Mouse (Mus musculus) hindbrain, embryonic 12.5 days (tissue): ENCODE results near the gene Med25. TPM values are rescaled to one million over a fixed set of nuclear protein-coding genes. Genes with fewer than 3 reads are reported as not detected.

Experiments used
- ATAC-seq: fragments of 200-750 bp; cut with Nextera tagmentation; 2 replicates; pipeline ENCODE4 v1.8.0; 2017; ENCODE audit warnings: moderate TSS enrichment; ENCODE audit not compliant: low FRiP score
- H3K27ac ChIP-seq: fragments of 300-500 bp; sonication (generic); 2 replicates; pipeline ENCODE4 v1.5.1; 2016; ENCODE audit warnings: mild to moderate bottlenecking
- H3K27me3 ChIP-seq: fragments of 300-500 bp; sonication (generic); 2 replicates; pipeline ENCODE4 v1.6.1; 2016; ENCODE audit warnings: mild to moderate bottlenecking
- H3K36me3 ChIP-seq: fragments of 300-500 bp; sonication (generic); 2 replicates; pipeline ENCODE4 v1.6.1; 2016; ENCODE audit warnings: mild to moderate bottlenecking
- H3K4me1 ChIP-seq: fragments of 300-500 bp; sonication (generic); 2 replicates; pipeline ENCODE4 v1.6.1; 2016
- H3K4me2 ChIP-seq: fragments of 300-500 bp; sonication (generic); replicated peaks from 2 replicates; pipeline ENCODE4 v1.6.1; 2016; ENCODE audit warnings: mild to moderate bottlenecking
- H3K4me3 ChIP-seq: fragments of 300-500 bp; sonication (generic); 2 replicates; pipeline ENCODE4 v1.5.1; 2016; ENCODE audit warnings: mild to moderate bottlenecking
- H3K9ac ChIP-seq: fragments of 300-500 bp; sonication (generic); 2 replicates; pipeline ENCODE4 v1.6.1; 2016; ENCODE audit warnings: mild to moderate bottlenecking, moderate library complexity
- H3K9me3 ChIP-seq: fragments of 300-500 bp; sonication (generic); replicated peaks from 2 replicates; pipeline ENCODE4 v1.6.1; 2016; ENCODE audit warnings: mild to moderate bottlenecking
- WGBS: fragments of 180-500 bp; shearing (Covaris S2); methylation state at CpG from one replicate; pipeline ENCODE4 v1.1.7; 2016; 5-methylcytosine and 5-hydroxymethylcytosine counted together
- polyA plus RNA-seq: library from polyadenylated mRNA; unstranded; fragments of >200 nt; fragmentation: Nextera tagmentation; extraction: Ambion mirVana; gene quantifications from 2 replicates; pipeline ENCODE4 v1.2.1, GENCODE M21; 2016

The Med25 gene
- 153 and 155 TPM in 2 replicates for polyA plus RNA-seq

- H3K4me1 ChIP-seq, result peaks cover 48% of the 10 kb centered on the region
- peak within 1 kb of the TSS; percentile 87 for H3K4me3 ChIP-seq
- H3K9ac ChIP-seq, result peak within 1 kb of the TSS; percentile 90
- peak; percentile 77 for ATAC-seq
- no peaks in the 10 kb centered on the region for H3K9me3 ChIP-seq
- WGBS, result under 1% methylated on average over 56 of the region's 56 CpGs
- H3K36me3 ChIP-seq, result peaks cover 16% of the 10 kb centered on the region
- H3K27me3 ChIP-seq, result no peaks in the 10 kb centered on the region
- H3K4me2 ChIP-seq, result peak within 1 kb of the TSS; percentile 91
- peak within 1 kb of the TSS; percentile 93 for H3K27ac ChIP-seq
Measured at GRCm38 (mm10) chr7:44892276-44892921, at the start of gene Med25. TSS of gene Med25 (minus strand) at chr7:44892712.

DNA sequence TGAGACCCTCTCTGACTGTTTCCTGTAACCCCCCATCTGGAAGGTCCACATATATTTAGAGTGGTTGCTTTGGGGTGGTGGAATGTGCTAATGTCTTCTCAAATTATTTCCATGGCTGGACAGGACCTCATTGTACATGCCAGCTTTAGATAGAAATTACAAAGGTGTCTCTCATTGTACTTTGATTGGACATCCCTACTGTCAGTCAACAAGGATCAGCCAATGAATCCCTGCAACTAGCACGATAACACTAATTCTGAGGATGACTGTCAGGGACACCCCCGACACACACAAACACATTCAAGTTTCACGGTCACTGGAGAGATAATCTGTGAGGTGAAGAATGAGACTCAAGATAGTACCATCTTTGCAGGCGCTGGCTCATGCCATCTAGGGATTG, 46.2 kb upstream of the Med25 start:
- H3K4me1 ChIP-seq, result no peaks in the 10 kb centered on the region
- H3K9ac ChIP-seq, result no peak overlapping the region
- no peak overlapping the region for H3K27ac ChIP-seq
- no peak overlapping the region for H3K4me2 ChIP-seq
- H3K36me3 ChIP-seq, result no peaks in the 10 kb centered on the region
- no peaks in the 10 kb centered on the region for H3K9me3 ChIP-seq
- ATAC-seq, result no peak
- no peak overlapping the region for H3K4me3 ChIP-seq
- 95% methylated on average over 4 of the region's 4 CpGs for WGBS
- no peaks in the 10 kb centered on the region for H3K27me3 ChIP-seq

- Histone ChIP-seq H3K27ac (peak within 1 kb of the TSS; percentile 95), H3K4me2 (peak within 1 kb of the TSS; percentile 76), H3K9ac (peak within 1 kb of the TSS; percentile 94), H3K9me3 (no peaks in the 10 kb centered on the region), H3K27me3 (no peaks in the 10 kb centered on the region), H3K4me1 (peaks cover 22% of the 10 kb centered on the region), H3K4me3 (peak within 1 kb of the TSS; percentile 79), H3K36me3 (peaks cover 20% of the 10 kb centered on the region)
- WGBS, result under 1% methylated on average over 84 of the region's 84 CpGs
- peak; percentile 100 for ATAC-seq
Measured at GRCm38 (mm10) chr7:44929204-44930151, 37.0 kb upstream of the Med25 start, which contains the start of gene Ap2a1. TSS of gene Ap2a1 (minus strand) at chr7:44929496.

DNA sequence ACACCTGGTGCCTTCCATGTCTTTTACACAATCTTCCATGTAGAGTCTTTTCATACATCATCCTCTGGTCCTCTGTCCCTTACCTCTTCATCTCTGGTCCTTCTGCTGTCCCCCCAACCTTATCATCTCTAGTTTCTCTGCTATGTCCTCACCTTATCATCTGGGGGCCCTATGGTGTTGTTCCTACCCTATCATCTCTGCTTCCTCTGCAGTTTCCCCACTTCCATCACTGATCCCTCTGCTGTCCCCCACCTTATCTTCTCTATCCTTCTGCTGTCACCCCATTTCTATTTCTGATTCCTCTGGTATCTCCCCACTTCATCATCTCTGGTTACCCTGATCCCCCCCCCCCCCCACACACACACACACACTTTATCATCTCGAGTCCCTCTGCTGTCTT, 36.1 kb upstream of the Med25 start:
- WGBS, result 0% methylated on average over 1 of the region's 1 CpGs
- no peaks in the 10 kb centered on the region for H3K9me3 ChIP-seq
- H3K4me2 ChIP-seq, result peak overlapping the region; percentile 76
- peaks cover 22% of the 10 kb centered on the region for H3K4me1 ChIP-seq
- H3K27ac ChIP-seq, result no peak overlapping the region
- H3K27me3 ChIP-seq, result no peaks in the 10 kb centered on the region
- peak overlapping the region; percentile 94 for H3K9ac ChIP-seq
- H3K36me3 ChIP-seq, result peaks cover 29% of the 10 kb centered on the region
- peak overlapping the region; percentile 79 for H3K4me3 ChIP-seq
- ATAC-seq, result no peak

DNA sequence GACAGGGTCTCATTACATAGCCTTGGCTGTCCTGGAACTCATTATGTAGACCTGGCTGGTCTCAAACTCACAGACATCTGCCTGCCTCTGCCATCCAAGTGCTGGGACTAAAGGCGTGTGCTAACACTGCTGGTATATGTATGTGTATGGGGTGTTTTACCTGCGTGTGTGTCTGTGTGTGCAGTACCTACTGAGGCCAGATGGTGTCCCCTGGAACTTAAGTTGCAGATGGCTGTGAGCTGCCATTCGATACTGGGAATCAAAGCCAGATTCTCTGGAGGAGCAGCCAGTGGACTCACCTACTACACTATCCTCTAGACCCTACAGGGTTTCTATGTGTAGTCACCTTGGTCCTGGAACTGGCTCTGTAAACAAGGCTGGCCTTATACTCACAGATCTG, 33.0 kb upstream of the Med25 start:
- 73% methylated on average over 3 of the region's 3 CpGs for WGBS
- peaks cover 20% of the 10 kb centered on the region for H3K4me1 ChIP-seq
- H3K9me3 ChIP-seq, result no peaks in the 10 kb centered on the region
- no peak overlapping the region for H3K4me3 ChIP-seq
- no peaks in the 10 kb centered on the region for H3K27me3 ChIP-seq
- H3K27ac ChIP-seq, result no peak overlapping the region
- H3K36me3 ChIP-seq, result peaks cover 52% of the 10 kb centered on the region
- H3K9ac ChIP-seq, result no peak overlapping the region
- no peak for ATAC-seq
- H3K4me2 ChIP-seq, result no peak overlapping the region

GRCm38 (mm10) chr7:44922530-44922929, 30.0 kb upstream of the Med25 start:
- H3K4me2 ChIP-seq, result no peak overlapping the region
- no peak for ATAC-seq
- H3K9ac ChIP-seq, result no peak overlapping the region

DNA sequence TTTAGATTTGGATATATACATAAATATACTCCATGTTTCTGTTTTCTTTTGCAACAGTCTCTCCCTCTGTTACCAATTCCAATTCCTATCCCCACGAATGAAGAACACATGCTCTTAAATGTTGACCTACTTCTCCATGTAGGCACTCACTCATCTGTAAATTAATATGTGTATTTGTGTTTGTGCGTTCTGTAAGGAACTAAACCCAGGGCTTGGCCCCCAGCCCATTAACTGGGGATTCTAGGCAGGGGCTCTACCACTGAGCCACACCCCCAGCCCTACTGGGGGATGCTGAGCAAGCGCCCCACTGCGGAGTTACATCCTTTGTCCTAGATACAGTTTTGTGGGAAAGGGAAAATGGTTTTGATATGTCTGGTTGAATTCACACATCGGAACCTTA, 26.6 kb upstream of the Med25 start:
- Histone ChIP-seq H3K9ac (no peak overlapping the region), H3K4me1 (no peaks in the 10 kb centered on the region)

More at GRCm38 (mm10) chr7:44922530-44922929, 30.0 kb upstream of the Med25 start:
- Histone ChIP-seq H3K36me3 (peaks cover 60% of the 10 kb centered on the region), H3K27ac (no peak overlapping the region), H3K27me3 (no peaks in the 10 kb centered on the region), H3K9me3 (no peaks in the 10 kb centered on the region), H3K4me3 (no peak overlapping the region), H3K4me1 (peaks cover 4% of the 10 kb centered on the region; the same call in 1 of the 2 replicates)

DNA sequence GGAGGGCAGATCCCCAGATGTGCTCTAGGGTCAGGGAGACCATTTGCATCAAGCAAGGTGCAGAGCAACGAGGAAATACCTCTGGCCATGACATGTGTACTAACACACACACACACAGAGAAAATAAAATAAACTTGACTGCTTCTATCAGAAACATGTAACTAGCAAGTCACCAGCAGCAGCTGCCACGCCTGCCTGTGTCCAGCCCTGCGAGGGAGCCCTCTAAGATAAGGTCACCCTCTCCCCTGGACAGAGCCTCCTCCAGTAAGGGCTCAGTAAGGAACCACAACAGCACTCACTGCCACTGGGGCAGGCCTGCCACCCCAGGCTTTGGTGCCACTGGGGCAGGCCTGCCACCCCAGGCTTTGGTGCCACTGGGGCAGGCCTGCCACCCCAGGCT, 25.7 kb upstream of the Med25 start:
- ATAC-seq, result no peak
- no peak overlapping the region for H3K4me2 ChIP-seq
- H3K9ac ChIP-seq, result no peak overlapping the region
- no peaks in the 10 kb centered on the region for H3K4me1 ChIP-seq
- H3K9me3 ChIP-seq, result no peaks in the 10 kb centered on the region
- no peak overlapping the region for H3K27ac ChIP-seq
- H3K4me3 ChIP-seq, result no peak overlapping the region
- whole genome bisulfite sequencing, result 86% methylated on average over 3 of the region's 3 CpGs
- H3K27me3 ChIP-seq, result no peaks in the 10 kb centered on the region
- peaks cover 56% of the 10 kb centered on the region for H3K36me3 ChIP-seq

More for the DNA sequence above, 26.6 kb upstream of the Med25 start:
- 93% methylated on average over 5 of the region's 5 CpGs for WGBS
- Histone ChIP-seq H3K27me3 (no peaks in the 10 kb centered on the region), H3K36me3 (peaks cover 56% of the 10 kb centered on the region), H3K27ac (no peak overlapping the region), H3K4me3 (no peak overlapping the region), H3K4me2 (no peak overlapping the region), H3K9me3 (no peaks in the 10 kb centered on the region)
- no peak for ATAC-seq

DNA sequence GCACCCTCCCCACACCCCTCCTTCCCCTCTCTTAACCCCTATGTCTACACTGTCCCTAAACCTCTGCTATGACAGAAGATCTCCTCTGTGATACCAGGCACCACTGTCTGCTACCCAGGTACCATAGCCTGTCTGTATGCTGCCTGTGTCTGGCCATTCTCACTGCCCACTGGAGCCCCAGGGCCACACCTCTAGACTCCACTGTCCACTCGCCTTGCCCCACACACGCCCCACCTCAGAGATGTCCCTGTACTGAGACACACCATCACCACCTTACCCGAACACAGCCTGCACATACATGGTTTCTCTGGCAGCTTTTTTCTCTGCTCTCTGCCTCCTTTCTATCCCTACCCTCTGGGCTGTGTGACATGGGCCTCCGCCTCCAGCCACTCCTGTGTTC, 24.4 kb upstream of the Med25 start:
- no peak for ATAC-seq
- Histone ChIP-seq H3K4me2 (no peak overlapping the region), H3K36me3 (peaks cover 52% of the 10 kb centered on the region), H3K9me3 (no peaks in the 10 kb centered on the region), H3K4me3 (no peak overlapping the region), H3K27me3 (no peaks in the 10 kb centered on the region), H3K9ac (no peak overlapping the region), H3K27ac (no peak overlapping the region), H3K4me1 (no peaks in the 10 kb centered on the region)
- 92% methylated on average over 4 of the region's 4 CpGs for WGBS

DNA sequence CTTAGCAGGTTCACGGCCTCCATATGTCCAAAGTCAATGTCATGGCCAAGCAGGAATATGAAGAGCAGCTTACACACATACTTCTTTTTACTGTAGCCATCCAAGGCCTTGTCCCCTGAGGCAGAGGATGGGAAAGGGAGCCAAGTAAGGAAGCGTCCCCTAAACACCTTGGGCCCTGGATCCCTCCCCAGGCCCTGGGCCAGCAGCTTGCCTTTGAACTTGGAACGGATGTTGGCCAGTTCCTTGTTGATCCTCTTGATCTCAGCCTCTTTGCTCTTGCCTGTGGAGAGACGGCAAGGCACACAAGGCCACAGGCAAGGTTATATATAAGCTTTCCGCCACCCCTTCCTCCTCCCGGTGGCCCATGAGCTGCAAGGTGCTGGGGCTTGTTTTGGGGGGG, 23.7 kb upstream of the Med25 start:
- H3K27me3 ChIP-seq, result no peaks in the 10 kb centered on the region
- H3K4me2 ChIP-seq, result no peak overlapping the region
- 93% methylated on average over 6 of the region's 6 CpGs for WGBS
- H3K36me3 ChIP-seq, result peaks cover 53% of the 10 kb centered on the region
- H3K4me3 ChIP-seq, result no peak overlapping the region
- H3K4me1 ChIP-seq, result no peaks in the 10 kb centered on the region
- no peak overlapping the region for H3K9ac ChIP-seq
- ATAC-seq, result no peak
- no peak overlapping the region for H3K27ac ChIP-seq
- no peaks in the 10 kb centered on the region for H3K9me3 ChIP-seq

GRCm38 (mm10) chr7:44915314-44915713, 22.8 kb upstream of the Med25 start:
- WGBS, result 93% methylated on average over 9 of the region's 9 CpGs
- H3K27me3 ChIP-seq, result no peaks in the 10 kb centered on the region
- no peaks in the 10 kb centered on the region for H3K9me3 ChIP-seq
- no peak overlapping the region for H3K9ac ChIP-seq
- H3K4me2 ChIP-seq, result no peak overlapping the region
- H3K4me1 ChIP-seq, result no peaks in the 10 kb centered on the region
- no peak overlapping the region for H3K27ac ChIP-seq
- peaks cover 57% of the 10 kb centered on the region for H3K36me3 ChIP-seq
- H3K4me3 ChIP-seq, result no peak overlapping the region
- ATAC-seq, result no peak

- peaks cover 58% of the 10 kb centered on the region for H3K36me3 ChIP-seq
- no peaks in the 10 kb centered on the region for H3K4me1 ChIP-seq
- ATAC-seq, result no peak
- H3K4me2 ChIP-seq, result no peak overlapping the region
- H3K9ac ChIP-seq, result no peak overlapping the region
- no peaks in the 10 kb centered on the region for H3K27me3 ChIP-seq
- H3K4me3 ChIP-seq, result no peak overlapping the region
- 98% methylated on average over 2 of the region's 2 CpGs for WGBS
- no peaks in the 10 kb centered on the region for H3K9me3 ChIP-seq
- no peak overlapping the region for H3K27ac ChIP-seq
Measured at GRCm38 (mm10) chr7:44914396-44914795, 21.9 kb upstream of the Med25 start.
